Mouse (Mus musculus) liver, embryonic 16.5 days (tissue): Measurements from ENCODE around the gene Aak1. TPM values are rescaled to one million over a fixed set of nuclear protein-coding genes. Genes with fewer than 3 reads are reported as not detected.
A peak's percentile ranks its signal among the peaks of the same experiment; 100 is the strongest.

Source experiments
- ATAC-seq: fragments of 200-750 bp; cut with Nextera tagmentation; 2 replicates; pipeline ENCODE4 v1.8.0; 2017; ENCODE audit warnings: low read depth, mild to moderate bottlenecking, moderate number of reproducible peaks, moderate library complexity
- H3K27ac ChIP-seq: fragments of 300-500 bp; sonication (generic); 2 replicates; pipeline ENCODE4 v1.5.1; 2014; ENCODE audit warnings: mild to moderate bottlenecking, low read length
- H3K27me3 ChIP-seq: fragments of 300-500 bp; sonication (generic); 2 replicates; pipeline ENCODE4 v1.6.1; 2014; ENCODE audit warnings: low read depth, low read length, mixed read lengths; ENCODE audit not compliant: control insufficient read depth, insufficient read depth
- H3K36me3 ChIP-seq: fragments of 300-500 bp; sonication (generic); 2 replicates; pipeline ENCODE4 v1.6.1; 2014; ENCODE audit warnings: mild to moderate bottlenecking; ENCODE audit not compliant: control insufficient read depth, insufficient read depth
- H3K4me1 ChIP-seq: fragments of 300-500 bp; sonication (generic); 2 replicates; pipeline ENCODE4 v1.6.1; 2014; ENCODE audit warnings: low read depth, low read length, mixed read lengths; ENCODE audit not compliant: control insufficient read depth
- H3K4me2 ChIP-seq: fragments of 300-500 bp; sonication (generic); 2 replicates; pipeline ENCODE4 v1.6.1; 2014; ENCODE audit warnings: low read depth, low read length, mixed read lengths
- H3K4me3 ChIP-seq: fragments of 300-500 bp; sonication (generic); 2 replicates; pipeline ENCODE4 v1.5.1; 2014; ENCODE audit warnings: low read depth, mild to moderate bottlenecking, low read length
- H3K9ac ChIP-seq: fragments of 300-500 bp; sonication (generic); 2 replicates; pipeline ENCODE4 v1.6.1; 2014; ENCODE audit warnings: low read depth, low read length
- H3K9me3 ChIP-seq: fragments of 300-500 bp; sonication (generic); replicated peaks from 2 replicates; pipeline ENCODE4 v1.6.1; 2016; ENCODE audit warnings: low read length; ENCODE audit not compliant: control insufficient read depth
- WGBS: fragments of 180-500 bp; shearing (Covaris S2); extraction: QIAGEN DNeasy Blood & Tissue Kit; methylation state at CpG from one replicate; pipeline ENCODE4 v1.1.7; 2014; ENCODE audit not compliant: insufficient replicate concordance; 5-methylcytosine and 5-hydroxymethylcytosine counted together
- polyA plus RNA-seq: library from polyadenylated mRNA; unstranded; fragments of >200 nt; fragmentation: Nextera tagmentation; extraction: Ambion mirVana; gene quantifications from 2 replicates; pipeline ENCODE4 v1.2.1, GENCODE M21; 2015

Aak1 gene
- polyA plus RNA-seq, 1 experiment from 2014 or later = 3.4 TPM

DNA sequence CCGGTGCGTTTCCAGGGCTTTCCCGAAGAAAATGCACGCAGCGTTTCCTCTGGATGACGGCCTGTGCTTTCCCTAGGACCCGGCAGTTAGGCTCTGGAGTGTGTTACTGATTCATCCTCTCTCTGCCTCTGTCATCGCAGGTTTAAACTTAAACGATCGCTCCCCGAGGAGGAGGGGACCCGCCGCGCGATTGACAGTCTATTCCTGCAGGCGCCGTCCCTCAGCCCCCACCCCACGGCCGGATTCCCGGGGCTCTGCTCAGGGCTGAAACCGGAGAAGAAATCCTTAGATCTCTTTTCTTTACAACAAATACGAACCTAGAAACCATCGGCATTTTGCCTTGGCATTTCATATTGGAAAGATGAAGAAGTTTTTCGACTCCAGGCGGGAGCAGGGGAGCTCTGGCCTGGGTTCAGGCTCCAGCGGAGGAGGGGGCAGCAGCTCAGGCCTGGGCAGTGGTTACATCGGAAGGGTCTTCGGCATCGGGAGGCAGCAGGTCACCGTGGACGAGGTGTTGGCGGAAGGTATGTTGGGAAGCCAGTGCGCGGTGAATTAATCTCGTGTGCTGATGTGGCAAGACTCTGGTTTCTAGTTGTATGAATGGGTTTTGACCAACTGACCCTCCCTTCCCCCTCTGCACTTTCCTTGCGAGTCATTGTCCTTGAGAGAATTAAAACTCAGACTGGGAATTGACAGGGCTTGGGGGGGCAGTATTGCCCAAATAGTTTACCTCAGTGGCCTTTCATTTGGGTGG, 552 bp downstream of the Aak1 start:
- H3K4me1 ChIP-seq = peaks cover 31% of the 10 kb centered on the region

DNA sequence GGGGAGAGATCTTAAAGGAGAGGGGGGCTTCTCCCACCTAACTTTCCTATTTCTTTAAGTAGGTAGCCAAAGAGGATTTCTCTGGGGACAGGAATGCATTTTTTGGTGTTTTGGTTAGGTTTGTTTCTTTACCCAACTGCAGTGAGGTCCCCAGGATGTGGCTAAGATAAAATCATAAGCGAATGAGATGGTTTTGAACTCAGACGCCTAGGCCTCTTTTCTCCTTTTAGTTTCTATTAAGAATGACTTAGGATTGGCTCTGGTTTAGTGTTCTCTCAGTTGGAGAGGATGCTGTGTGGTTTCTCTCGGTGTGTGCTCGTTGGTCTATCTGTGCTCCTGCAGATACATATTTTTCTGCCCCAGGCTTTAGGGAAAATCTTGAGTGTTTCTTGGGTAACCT, 1.3 kb downstream of the Aak1 start:
- ATAC-seq = no peak
- Histone ChIP-seq H3K27me3 (no peaks in the 10 kb centered on the region), H3K9me3 (no peaks in the 10 kb centered on the region), H3K4me3 (peak overlapping the region; percentile 87), H3K4me2 (peak overlapping the region; percentile 93), H3K27ac (no peak overlapping the region; the same call in 1 of the 2 replicates), H3K4me1 (peaks cover 31% of the 10 kb centered on the region), H3K9ac (peak overlapping the region; percentile 29), H3K36me3 (no peaks in the 10 kb centered on the region; the same call in 1 of the 2 replicates)
- WGBS = 4% methylated on average over 4 of the region's 4 CpGs

More for the DNA sequence above, 552 bp downstream of the Aak1 start:
- WGBS = under 1% methylated on average over 36 of the region's 36 CpGs
- Histone ChIP-seq H3K9me3 (no peaks in the 10 kb centered on the region), H3K27me3 (no peaks in the 10 kb centered on the region), H3K36me3 (no peaks in the 10 kb centered on the region; the same call in 1 of the 2 replicates), H3K4me2 (peak overlapping the region; percentile 93), H3K9ac (peak overlapping the region; percentile 91), H3K4me3 (peak overlapping the region; percentile 87), H3K27ac (peak overlapping the region; percentile 94)
- ATAC-seq = peak; percentile 33

DNA sequence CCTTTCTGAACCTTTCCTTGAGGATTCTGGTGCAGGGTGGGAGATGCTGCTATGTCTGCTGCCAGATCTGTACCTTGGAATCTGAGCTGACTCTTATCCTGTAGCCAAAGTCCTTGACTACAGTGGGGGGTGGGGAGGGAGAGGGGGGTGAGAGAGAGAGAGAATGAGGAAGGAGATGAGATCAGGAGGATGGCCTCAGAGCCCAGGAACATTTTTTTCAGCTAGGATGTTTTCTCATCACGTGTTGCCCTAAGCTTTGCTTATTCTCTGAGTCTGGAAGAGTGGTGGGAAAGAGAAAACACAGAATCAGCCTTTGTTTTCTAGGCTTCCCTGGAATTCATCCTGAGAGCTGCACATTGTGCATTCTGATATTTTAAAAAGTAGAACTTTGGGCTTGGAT, 2.2 kb downstream of the Aak1 start:
- Histone ChIP-seq H3K27me3 (no peaks in the 10 kb centered on the region), H3K4me2 (peak overlapping the region; percentile 93; the same call in 1 of the 2 replicates), H3K27ac (no peak overlapping the region), H3K4me1 (peaks cover 31% of the 10 kb centered on the region), H3K36me3 (no peaks in the 10 kb centered on the region; the same call in 1 of the 2 replicates), H3K4me3 (no peak overlapping the region), H3K9me3 (no peaks in the 10 kb centered on the region), H3K9ac (no peak overlapping the region)
- no peak for ATAC-seq
- WGBS = 13% methylated on average over 1 of the region's 1 CpGs

DNA sequence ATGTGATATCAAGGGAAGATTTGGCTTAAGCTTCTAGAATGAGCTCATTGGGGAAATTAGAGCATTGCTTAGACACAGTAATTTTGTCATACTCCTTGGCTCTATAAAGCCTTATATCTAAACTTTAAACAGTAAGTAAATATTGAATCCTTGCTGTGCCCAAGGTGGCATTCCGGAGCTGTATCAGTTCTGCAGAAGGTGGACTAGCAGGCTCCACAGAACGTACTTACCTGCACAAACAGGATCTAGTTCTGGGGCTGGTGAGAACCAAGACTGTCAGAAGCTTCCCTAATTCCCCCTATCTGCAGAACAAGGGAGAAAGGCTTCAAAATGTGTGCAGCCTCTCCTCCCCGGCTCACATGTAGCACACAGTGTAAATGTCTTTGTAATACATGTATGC, 4.6 kb downstream of the Aak1 start:
- H3K4me1 ChIP-seq = peaks cover 26% of the 10 kb centered on the region
- 63% methylated on average over 3 of the region's 3 CpGs for WGBS

DNA sequence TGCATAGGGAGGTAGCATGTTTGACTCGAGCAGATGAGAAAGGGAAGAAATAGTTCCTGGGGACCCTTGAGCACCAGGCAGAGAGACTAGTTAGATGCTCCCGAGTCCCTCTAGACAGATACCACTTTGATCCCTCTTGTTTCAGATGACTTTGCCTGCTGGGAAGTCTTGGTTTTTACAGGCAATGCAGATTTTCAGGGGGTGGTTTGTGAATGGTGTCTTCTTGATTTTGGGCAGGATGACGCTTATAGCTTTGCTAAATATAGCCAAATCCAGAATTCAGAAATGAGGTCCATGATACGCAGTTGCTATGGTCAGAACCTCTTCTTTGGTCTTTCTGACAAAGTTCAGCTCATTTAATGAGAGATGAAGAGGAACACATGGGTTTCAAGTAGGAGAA, 5.6 kb downstream of the Aak1 start:
- no peak for ATAC-seq
- H3K4me3 ChIP-seq = no peak overlapping the region
- peaks cover 26% of the 10 kb centered on the region for H3K4me1 ChIP-seq
- no peaks in the 10 kb centered on the region; the same call in 1 of the 2 replicates for H3K36me3 ChIP-seq
- H3K27ac ChIP-seq = no peak overlapping the region
- H3K9ac ChIP-seq = no peak overlapping the region
- no peaks in the 10 kb centered on the region for H3K27me3 ChIP-seq
- 71% methylated on average over 4 of the region's 4 CpGs for WGBS
- no peaks in the 10 kb centered on the region for H3K9me3 ChIP-seq
- no peak overlapping the region for H3K4me2 ChIP-seq

More for the DNA sequence above, 4.6 kb downstream of the Aak1 start:
- no peaks in the 10 kb centered on the region; the same call in 1 of the 2 replicates for H3K36me3 ChIP-seq
- no peaks in the 10 kb centered on the region for H3K9me3 ChIP-seq
- ATAC-seq = no peak
- no peaks in the 10 kb centered on the region for H3K27me3 ChIP-seq
- no peak overlapping the region for H3K4me3 ChIP-seq
- H3K27ac ChIP-seq = no peak overlapping the region
- H3K9ac ChIP-seq = no peak overlapping the region
- H3K4me2 ChIP-seq = no peak overlapping the region

DNA sequence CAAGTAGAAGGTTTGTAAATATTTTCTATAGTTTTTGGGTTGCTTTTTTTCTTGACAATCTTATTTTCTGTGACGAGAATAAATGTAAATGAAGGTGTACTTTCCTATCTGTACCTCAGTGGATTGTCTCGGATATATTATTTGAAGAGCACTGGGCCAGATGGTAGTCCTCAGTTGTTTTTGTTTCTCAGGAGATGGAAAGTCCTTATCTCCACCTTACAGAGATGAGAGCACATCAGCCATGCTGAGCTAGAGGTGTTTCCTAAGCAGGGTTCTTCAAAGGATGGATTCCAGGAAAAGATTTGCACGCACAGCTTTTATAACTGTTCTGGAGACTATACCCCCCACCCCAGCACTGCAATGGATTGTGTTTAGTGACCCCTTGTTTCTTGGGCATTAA, 9.3 kb downstream of the Aak1 start:
- WGBS = 38% methylated on average over 3 of the region's 3 CpGs
- H3K4me3 ChIP-seq = no peak overlapping the region
- H3K27me3 ChIP-seq = no peaks in the 10 kb centered on the region
- H3K9ac ChIP-seq = no peak overlapping the region
- H3K4me2 ChIP-seq = no peak overlapping the region
- peaks cover 3% of the 10 kb centered on the region; the same call in 1 of the 2 replicates for H3K36me3 ChIP-seq
- no peaks in the 10 kb centered on the region for H3K9me3 ChIP-seq
- H3K4me1 ChIP-seq = peaks cover under 1% of the 10 kb centered on the region
- no peak for ATAC-seq
- no peak overlapping the region for H3K27ac ChIP-seq

DNA sequence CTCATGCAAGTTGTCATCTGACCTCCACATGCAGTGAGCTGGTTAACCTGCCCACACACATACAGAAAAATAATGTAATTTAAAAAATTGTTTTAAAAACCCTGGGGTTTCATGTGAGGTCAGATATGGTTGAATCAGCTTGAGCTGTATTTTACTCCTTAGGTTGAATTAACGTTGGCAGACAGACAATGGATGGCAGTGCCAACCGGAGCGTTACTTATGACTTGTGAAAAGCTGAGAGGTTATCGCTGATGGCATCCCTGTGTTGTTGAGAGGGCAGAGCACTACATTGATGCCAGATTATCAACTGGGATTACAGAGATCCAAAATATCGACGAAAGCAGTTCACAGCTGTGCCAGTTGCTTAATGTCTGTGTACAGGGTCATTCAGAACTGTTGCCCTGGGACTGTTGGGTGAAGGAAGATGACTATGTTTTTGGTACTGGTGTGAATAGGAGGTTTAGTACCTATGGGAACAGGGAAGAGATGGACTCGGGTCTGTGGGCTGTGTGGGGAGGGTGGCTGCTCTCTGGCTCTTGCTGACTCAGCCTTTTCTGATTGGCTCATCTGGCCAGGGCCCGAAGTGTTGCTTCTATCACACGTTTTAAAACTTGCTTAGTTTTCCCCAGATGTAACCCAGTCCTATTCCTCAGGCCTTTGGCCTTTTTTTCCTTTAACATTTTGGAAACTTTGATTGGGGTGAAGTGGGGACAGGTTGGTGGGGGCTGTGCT, 11.6 kb downstream of the Aak1 start:
- Histone ChIP-seq H3K4me1 (no peaks in the 10 kb centered on the region; the same call in none of the 2 replicates), H3K9ac (no peak overlapping the region), H3K27me3 (no peaks in the 10 kb centered on the region), H3K36me3 (peaks cover 3% of the 10 kb centered on the region), H3K4me3 (no peak overlapping the region), H3K4me2 (no peak overlapping the region), H3K27ac (no peak overlapping the region), H3K9me3 (no peaks in the 10 kb centered on the region)
- ATAC-seq = no peak
- WGBS = 75% methylated on average over 9 of the region's 9 CpGs

DNA sequence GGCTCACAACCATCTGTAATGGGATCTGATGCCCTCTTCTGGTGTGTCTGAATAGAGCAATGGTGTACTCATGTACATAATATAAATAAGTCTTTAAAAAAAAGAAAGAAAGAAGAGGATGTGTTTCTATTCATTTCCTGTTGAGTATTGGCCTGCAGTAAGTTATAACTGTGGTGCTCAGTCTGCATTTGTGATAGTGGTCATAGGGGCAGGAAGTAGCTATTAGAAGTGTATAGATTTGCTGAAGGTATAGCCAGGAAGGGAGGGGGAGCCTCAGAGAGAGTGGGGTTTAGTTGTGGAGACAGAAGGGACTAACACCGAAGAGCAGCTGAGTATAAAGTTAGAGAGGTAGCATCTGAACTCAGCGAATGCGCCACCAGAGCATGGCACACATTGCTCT, 15.0 kb downstream of the Aak1 start:
- no peak overlapping the region for H3K4me3 ChIP-seq
- H3K36me3 ChIP-seq = peaks cover 3% of the 10 kb centered on the region
- no peak for ATAC-seq
- no peaks in the 10 kb centered on the region for H3K9me3 ChIP-seq
- H3K4me1 ChIP-seq = no peaks in the 10 kb centered on the region
- no peak overlapping the region for H3K9ac ChIP-seq
- no peak overlapping the region for H3K4me2 ChIP-seq
- H3K27me3 ChIP-seq = no peaks in the 10 kb centered on the region
- 79% methylated on average over 3 of the region's 3 CpGs for WGBS
- H3K27ac ChIP-seq = no peak overlapping the region

DNA sequence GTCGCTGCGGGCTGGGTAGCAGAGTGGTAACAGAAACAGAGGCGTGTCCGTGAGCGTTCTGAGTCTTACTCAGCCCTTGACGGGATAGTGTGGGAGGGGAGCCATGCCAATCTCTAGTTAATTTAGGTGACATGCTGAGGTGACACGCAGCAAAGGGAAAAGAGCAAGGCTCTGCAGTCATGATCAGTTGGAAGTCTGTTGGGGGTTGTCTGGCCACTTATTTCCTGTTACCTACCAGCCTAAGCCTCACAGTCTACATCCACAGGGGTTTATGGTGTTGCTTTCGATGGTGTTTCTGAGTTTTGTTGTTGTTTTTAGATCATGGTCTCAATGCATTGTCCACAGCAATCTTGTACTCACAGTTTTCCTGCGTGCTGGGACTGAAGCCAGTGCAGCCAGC, 21.0 kb downstream of the Aak1 start:
- no peak overlapping the region for H3K4me3 ChIP-seq
- no peaks in the 10 kb centered on the region for H3K36me3 ChIP-seq
- H3K27me3 ChIP-seq = no peaks in the 10 kb centered on the region
- H3K9ac ChIP-seq = no peak overlapping the region
- ATAC-seq = no peak
- WGBS = 62% methylated on average over 9 of the region's 9 CpGs
- H3K9me3 ChIP-seq = no peaks in the 10 kb centered on the region
- H3K27ac ChIP-seq = no peak overlapping the region
- peaks cover 6% of the 10 kb centered on the region for H3K4me1 ChIP-seq
- no peak overlapping the region for H3K4me2 ChIP-seq
